Mouse (Mus musculus) adrenal gland, postnatal 4 days (tissue): ENCODE data around the gene Slc29a4. TPM values are rescaled to one million over a fixed set of nuclear protein-coding genes. Genes with fewer than 3 reads are reported as not detected.

Experiments
- total RNA-seq, 2 experiments: library from RNA; stranded (reverse); gene quantifications; 2 replicates each; pipeline ENCODE4 v1.2.3; 2021

Slc29a4 gene
- total RNA-seq, 2 experiments from 2014 or later = 28.9 to 30.7 TPM

Other genes starting within 250 kb of the Slc29a4 start
- gene Ap5z1, start 228.6 kb upstream of the Slc29a4 start, total RNA-seq = 10 to 100 TPM; 22.2 to 24.6 TPM
- gene Papolb, start 162.4 kb upstream of the Slc29a4 start, total RNA-seq = under 1 TPM; 0.11 to 0.25 TPM
- gene Radil, start 141.4 kb upstream of the Slc29a4 start, total RNA-seq = 1 to 10 TPM; 2.6 to 4.4 TPM
- 10 to 100 TPM; 23.9 to 26.4 TPM for gene Mmd2, start 83.7 kb upstream of the Slc29a4 start, total RNA-seq
- 10 to 100 TPM; 88.7 to 93.0 TPM for gene Wipi2, start 64.8 kb upstream of the Slc29a4 start, total RNA-seq
- gene Tnrc18, start 125.2 kb downstream of the Slc29a4 start, total RNA-seq = 100 to 1,000 TPM; 149 to 153 TPM
- 10 to 100 TPM; 18.3 to 20.9 TPM for gene Fbxl18, start 202.9 kb downstream of the Slc29a4 start, total RNA-seq
- 1,000 to 10,000 TPM; 3,089 to 3,273 TPM for gene Actb, start 214.2 kb downstream of the Slc29a4 start, total RNA-seq